Mouse (Mus musculus) cerebellum, adult (tissue): ENCODE results near the gene Atp6v0a4.

Source experiments
- ATAC-seq: cut with Nextera tagmentation; 2 replicates; pipeline ENCODE4 v1.9.2; 2017; ENCODE audit warnings: mild to moderate bottlenecking, moderate library complexity, mixed read lengths; ENCODE audit not compliant: insufficient number of reproducible peaks, low FRiP score, low TSS enrichment

Atp6v0a4 gene

GRCm38 (mm10) chr6:38124207-38124835, at the start of gene Atp6v0a4:
Gene Atp6v0a4, minus strand, starts transcription at chr6:38124586.
- ATAC-seq: no peak

DNA sequence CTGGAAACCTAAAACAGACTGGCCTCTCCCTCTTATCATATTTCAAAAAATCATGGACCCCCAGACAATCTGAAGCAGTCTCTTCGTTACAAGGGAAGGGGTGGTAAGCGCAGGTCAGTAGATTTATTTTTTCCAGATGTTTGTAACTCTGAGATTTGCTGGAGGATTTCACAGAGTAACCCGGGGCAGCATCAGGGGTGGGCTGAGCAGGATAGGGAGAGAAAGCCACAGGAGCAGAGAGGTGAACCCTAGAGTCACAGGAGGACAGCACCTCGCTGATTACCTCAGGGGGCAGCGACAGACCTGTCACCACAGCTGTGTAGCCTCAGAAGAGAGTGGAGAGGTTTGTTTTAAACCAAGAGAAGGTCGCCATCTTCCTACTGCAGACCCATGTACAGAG, 41.0 kb upstream of the Atp6v0a4 start:
- no peak for ATAC-seq

DNA sequence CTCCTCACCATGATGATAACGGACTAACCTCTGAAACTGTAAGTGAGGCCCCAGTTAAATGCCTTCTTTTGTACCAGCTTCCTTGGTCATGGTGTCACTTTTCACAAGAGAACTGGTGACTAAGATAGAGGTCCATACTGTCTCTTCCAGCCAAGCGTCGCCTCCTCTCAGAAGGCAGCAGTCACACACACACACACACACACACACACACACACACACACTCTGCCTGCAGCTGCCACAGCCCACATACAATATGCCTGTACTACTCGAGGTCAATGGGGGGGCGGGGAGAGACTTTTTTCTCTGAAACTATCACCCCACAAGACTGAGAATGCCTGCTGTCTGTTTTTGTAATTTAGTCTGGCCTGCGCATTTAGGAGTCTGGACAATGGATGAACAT, 40.3 kb upstream of the Atp6v0a4 start:
- ATAC-seq: no peak

DNA sequence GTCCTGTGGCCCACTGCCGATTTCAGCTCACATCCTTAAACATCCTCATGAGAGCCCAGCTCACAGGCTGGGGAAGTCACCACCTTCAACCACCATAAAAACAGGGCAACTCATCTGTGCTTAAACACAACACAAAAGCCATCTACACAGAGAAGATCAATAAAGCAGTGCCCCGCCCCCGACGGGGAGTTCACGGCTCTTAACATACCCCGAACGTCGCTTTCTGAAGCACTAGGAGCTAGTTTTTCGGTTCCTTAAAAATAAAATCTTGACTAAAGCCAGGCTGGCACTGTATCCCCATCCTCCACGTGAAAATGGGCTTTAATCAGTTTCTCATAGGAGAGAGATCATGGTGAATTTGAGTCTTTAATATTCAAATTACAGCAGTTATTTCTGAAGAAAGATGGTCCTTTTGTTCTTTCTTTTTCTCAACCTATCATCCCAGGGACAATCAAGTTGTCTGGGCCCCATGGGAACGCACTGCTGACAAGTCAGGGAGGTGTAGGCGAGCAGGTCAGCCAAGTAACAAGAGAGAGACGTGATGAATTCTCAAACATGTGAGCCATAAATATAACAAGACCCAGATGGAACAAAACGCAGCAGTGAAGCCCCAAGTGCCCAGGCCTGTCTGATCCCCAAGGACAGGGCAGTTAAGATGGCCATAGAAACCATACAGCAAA, 38.6 kb upstream of the Atp6v0a4 start:
- no peak for ATAC-seq

- no peak; the same call in 1 of the 2 replicates for ATAC-seq
These were observed 36.2 kb upstream of the Atp6v0a4 start for GRCm38 (mm10) chr6:38160556-38160955.

DNA sequence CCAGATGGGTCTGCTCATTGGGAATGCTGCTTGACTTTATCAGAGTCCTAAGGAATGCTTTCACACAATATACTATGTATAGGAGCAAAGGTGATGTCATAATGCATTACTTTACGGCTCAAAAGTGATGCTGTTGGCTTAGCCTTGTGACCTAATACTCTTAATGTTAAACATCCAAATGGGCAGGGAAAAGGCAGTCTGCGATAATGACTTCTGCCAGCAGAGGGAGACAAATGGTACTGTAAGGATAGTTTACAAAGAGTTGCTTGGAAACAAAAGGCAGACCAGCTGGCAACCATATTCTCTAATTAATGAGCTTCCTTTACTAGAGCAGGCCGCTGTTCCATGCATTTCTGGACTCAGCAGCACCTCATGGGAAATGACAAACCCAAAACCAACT, 35.7 kb upstream of the Atp6v0a4 start:
- ATAC-seq: peak; percentile 92

DNA sequence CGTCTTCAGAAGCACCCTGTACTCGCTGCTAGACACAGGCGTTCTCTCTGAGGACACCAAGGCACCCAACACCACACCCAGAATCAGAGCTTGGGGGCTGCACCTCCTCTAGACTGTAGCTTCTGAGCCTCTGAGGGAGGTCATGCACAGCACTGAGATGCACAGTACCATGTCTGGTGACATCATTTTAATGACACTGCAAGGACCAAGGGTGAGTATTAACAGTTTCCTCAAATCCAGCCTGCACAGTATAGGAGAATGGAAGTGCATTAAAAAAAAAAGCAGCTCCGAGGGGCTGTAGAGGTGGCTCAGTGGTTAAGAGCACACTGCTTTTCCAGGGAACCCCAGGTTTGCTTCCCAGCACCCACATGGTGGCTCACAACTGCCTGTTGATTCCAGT, 35.2 kb upstream of the Atp6v0a4 start:
- ATAC-seq: no peak

DNA sequence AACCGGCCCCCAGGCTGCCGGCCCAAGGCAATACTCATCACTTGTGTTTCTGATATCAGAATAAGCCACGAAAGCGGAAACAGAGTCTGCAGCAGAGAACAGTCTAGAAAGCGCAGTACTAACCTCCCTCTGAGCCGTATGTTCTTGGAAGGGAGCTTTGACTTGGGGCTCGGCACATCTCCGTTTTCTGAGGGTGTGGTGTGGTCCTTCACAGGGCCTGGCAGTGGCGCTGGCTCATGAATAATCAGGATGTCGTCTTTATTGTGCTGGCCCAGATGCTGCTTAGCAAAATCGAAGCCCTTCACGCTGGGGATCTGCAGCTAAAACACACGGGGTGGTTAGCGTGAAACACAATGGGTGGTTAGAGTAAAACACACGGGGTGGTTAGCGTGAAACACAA, 33.5 kb upstream of the Atp6v0a4 start:
- ATAC-seq: no peak

- no peak for ATAC-seq
These were observed 31.8 kb upstream of the Atp6v0a4 start for GRCm38 (mm10) chr6:38156204-38156603.

DNA sequence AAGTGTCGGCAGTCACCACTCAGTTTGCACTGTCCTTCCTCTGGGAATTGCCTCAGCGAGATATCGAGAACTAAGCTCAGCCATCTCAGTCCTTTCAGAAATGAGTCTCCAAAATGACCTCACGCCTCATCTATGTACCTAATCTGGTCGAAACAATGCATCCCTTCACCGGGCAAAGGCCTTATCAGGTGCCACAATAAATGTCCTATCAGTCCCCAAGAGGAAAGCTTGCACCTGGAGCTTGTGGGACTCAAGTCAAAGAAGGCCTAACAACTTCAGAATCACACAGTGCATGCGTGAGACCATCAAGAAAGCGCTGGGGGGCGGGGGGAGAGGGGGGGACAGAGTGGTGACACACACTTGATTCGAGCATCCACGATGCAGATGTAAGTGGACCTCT, 27.9 kb upstream of the Atp6v0a4 start:
- no peak for ATAC-seq

- no peak for ATAC-seq
These were observed 25.1 kb upstream of the Atp6v0a4 start for GRCm38 (mm10) chr6:38149483-38149882.

DNA sequence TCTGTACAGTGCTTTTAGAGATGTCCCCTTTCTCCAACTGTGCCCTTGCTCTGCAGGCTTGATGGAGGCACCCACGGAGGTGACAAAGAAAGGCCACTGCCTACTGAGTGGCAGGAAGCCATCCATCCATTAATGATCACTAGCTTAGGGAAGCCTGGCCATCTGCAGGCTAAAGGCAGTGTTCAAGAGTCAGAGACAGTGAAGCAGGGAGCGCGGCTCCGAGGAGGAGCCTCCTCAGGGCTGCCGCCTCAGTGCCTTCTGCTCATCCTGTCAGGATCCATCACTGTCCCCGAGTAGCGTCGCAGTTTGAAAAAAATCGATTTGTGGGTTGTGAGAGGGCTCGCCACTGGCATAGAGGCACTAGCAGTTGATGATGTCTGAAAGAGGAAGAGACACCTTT, 24.2 kb upstream of the Atp6v0a4 start:
- ATAC-seq: no peak

DNA sequence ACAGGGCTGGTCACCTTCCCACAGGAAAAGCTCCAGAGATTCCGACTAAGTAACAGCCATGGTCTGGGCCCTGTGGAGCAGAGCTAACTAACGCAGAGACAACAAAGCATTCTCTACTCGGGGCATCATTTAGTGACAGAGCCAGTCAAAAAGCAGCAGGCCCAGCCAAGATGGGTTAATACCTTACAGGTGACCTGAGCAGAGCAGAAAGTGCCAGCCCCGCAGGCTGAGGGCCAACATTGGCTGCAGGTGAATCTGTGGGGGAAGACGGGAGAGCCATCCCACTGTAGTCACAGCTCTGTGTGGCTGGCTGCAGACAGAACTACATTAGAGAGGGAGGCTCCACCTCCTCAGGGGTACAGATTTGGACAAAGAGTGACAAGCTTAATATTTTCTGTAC, 22.9 kb upstream of the Atp6v0a4 start:
- no peak for ATAC-seq

- ATAC-seq: no peak
These were observed 21.2 kb upstream of the Atp6v0a4 start for GRCm38 (mm10) chr6:38145463-38146065.

DNA sequence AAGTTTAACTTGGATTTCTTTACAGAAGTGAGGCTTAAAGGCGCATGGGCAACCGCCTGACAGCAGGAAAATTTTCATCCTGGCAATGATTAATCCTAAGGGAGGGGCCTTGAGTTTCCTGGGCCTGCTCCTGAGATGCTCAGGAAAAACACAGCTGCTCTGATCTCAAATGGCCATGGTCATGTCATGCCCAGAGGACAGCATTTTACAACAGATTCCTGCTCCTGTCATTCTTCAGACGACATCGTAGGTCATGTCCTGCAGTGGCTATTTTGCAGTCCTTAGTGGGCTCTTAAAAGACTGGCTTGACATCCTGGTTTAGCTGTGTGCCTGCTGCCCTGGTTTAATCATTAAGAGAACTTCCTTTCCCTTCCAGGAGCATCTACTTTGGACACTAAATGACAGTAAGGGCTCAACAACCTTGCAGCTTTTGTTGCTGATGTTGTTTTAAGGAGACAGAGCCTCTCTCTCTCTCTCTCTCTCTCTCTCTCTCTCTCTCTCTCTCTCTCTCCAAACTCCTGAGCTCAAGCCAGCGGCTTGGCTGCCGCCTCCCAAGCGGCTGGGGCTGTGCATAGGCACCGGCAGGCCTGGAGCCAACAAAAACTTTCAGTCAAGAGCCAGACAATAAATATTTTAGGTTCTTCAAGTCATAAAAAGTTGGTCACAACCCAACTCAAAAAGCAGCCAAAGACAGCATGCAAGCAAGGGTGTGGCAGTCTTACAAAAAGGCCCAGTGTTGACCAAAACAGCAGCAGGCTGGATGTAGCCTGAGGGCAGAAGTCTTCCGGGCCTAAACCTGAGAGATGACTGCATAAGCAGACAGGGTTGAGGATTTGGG, 20.0 kb upstream of the Atp6v0a4 start:
- no peak for ATAC-seq

- no peak for ATAC-seq
These were observed 16.0 kb upstream of the Atp6v0a4 start for GRCm38 (mm10) chr6:38140402-38140801.

GRCm38 (mm10) chr6:38139086-38139485, 14.7 kb upstream of the Atp6v0a4 start:
- ATAC-seq: no peak

DNA sequence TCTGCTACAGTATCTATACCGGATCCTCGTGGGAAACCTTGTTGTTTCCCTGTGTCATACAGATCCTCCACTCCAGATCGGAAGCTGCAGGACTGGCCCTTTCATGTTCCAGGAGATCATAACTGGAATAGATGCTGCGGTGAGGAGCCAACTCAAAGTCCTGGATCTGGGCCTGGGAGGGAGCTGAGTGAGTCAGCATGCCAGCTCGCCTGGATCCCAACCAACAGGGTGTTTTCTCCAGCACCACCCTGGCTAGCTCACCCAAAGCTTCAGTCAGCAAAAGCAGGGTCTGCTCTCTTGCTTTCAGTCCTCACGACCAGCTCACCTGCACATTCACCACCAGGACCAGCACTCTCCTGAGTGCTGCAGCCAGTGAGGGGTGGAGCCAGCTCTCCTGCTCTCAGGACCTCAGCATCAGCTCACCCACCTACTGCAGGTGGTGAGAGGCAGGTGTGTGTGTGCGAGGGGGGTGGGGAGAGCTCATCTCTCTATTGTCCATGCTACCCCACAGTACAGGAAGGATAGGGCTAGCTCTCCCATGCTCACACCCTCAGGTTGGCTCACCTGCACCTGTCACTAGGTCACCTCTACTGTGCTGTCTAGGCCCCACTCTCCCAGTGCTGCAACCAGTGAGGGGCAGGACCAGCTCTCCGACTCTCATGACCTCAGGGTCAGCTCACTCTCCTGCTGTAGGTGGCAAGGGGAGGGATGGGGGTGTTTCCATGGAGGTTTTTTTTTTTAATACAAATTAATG, 10.6 kb upstream of the Atp6v0a4 start:
- ATAC-seq: peak; percentile 73

GRCm38 (mm10) chr6:38131801-38132231, 7.4 kb upstream of the Atp6v0a4 start:
- no peak for ATAC-seq

DNA sequence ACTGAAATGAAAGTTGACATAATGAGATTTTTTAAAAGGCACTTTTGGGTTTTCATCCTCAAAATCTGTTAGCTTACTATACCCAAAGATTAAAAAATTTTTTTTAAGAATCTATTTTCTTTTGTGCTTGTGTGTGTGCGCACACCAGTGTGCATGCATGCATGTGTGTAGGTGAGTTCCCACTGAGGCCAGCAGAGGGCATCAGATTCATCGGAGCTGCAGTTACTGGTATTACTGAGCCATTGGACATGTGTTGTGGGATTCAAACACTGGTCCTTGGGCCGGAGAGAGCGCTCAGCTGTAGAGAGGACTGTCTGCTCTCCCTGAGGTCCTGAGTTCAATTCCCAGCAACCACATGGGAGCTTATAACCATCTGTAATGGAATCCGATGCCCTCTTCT, 5.5 kb upstream of the Atp6v0a4 start:
- no peak for ATAC-seq
